Mouse (Mus musculus): ENCODE results near the gene Cyp2d10. TPM values are rescaled to one million over a fixed set of nuclear protein-coding genes. Genes with fewer than 3 reads are reported as not detected.
"Not testable (repeated sequence)": the region's sequence is repeated elsewhere in the genome, so short reads cannot be mapped to it uniquely, and the experiment has no call there.

Cyp2d10 gene
- total RNA-seq (2018; cell fraction: chromatin; rRNA removed): not detected
- total RNA-seq (2018; cell fraction: cytosol; rRNA removed): not detected
- total RNA-seq (2018; cell fraction: nucleus; rRNA removed): not detected
- not detected in 3 replicates for polyA plus RNA-seq (2018)

DNA sequence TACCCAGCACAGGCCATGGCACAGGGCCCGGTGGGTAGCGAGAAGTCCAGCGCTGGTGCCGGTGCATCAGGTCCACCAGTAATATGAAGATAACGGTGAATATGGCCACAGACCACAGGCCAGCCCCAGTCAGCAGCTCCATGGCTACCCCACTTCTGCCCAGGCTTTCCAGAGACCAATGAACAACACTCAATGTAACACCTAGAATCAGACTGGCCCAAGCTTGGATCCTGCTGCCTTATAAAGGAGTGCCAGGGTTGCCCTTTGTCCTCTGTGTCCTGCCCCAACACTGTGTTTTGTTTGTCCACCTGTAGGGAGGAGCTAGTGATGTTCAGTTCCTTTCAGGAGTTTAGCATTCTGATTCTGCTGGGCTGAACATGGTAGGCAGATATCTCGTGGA, at the start of gene Cyp2d10:
Cyp2d10 (minus strand) TSS at position 215 of the 400 bp plus-strand sequence.
- Histone ChIP-seq H3K36me3 (ENCODE audit: inconsistent target) (no peaks in the 10 kb centered on the region), H3K4me3 (ENCODE audit: inconsistent target) (no peak within 1 kb of the TSS), H3K27ac (no peak within 1 kb of the TSS), H3K79me2 (ENCODE audit: inconsistent target) (no peaks in the 10 kb centered on the region)
- WGBS (ENCODE audit: missing documents): 85% methylated on average over 6 of the region's 6 CpGs

DNA sequence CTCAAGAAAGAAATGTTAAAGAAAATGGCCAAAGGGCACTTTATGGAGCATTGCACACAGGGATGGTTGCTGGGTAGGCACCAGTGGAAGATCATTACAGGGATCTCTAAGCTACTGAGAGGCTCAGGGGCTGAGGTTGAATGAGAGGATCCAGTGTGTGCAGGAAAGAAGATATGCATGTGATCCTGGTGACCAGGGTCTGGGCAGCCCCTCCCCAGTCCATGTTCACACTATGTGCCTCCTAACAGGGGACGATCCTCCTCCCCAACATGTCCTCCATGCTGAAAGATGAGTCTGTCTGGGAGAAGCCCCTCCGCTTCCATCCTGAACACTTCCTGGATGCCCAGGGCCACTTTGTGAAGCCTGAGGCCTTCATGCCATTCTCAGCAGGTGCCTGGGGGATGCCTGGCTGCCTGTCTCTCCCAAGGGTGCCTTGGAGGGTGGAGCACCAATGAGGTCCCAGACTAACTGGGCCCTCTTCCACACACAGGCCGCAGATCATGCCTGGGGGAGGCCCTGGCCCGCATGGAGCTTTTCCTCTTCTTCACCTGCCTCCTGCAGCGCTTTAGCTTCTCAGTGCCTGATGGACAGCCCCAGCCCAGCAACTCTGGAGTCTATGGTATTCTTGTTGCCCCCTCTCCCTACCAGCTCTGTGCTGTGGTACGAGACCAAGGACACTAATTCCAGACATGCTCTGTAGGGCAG, 49.2 kb upstream of the Cyp2d10 start:
- not testable (repeated sequence) for H3K4me3 ChIP-seq (ENCODE audit: inconsistent target); H3K27ac ChIP-seq; H3K79me2 ChIP-seq (ENCODE audit: inconsistent target); H3K36me3 ChIP-seq (ENCODE audit: inconsistent target)
- 83% methylated on average over 6 of the region's 6 CpGs for WGBS (ENCODE audit: missing documents)

DNA sequence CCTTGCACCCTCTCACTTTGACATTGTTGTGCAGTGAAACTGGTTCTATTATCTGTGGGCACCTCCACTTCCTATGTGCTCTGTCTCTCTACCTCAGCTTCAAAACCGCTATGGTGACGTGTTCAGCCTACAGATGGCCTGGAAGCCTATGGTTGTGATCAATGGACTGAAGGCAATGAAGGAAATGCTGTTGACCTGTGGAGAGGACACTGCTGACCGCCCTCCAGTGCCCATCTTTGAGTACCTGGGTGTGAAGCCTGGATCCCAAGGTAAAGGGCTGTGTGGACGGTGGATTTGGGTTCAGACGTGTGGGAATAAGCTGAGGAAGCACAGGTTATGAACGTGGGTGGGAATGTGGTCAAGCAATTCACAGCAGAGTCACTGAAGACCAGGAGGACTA, 46.5 kb upstream of the Cyp2d10 start:
- not testable (repeated sequence) for H3K4me3 ChIP-seq (ENCODE audit: inconsistent target); H3K27ac ChIP-seq; H3K36me3 ChIP-seq (ENCODE audit: inconsistent target); H3K79me2 ChIP-seq (ENCODE audit: inconsistent target)
- WGBS (ENCODE audit: missing documents): 82% methylated on average over 6 of the region's 6 CpGs

DNA sequence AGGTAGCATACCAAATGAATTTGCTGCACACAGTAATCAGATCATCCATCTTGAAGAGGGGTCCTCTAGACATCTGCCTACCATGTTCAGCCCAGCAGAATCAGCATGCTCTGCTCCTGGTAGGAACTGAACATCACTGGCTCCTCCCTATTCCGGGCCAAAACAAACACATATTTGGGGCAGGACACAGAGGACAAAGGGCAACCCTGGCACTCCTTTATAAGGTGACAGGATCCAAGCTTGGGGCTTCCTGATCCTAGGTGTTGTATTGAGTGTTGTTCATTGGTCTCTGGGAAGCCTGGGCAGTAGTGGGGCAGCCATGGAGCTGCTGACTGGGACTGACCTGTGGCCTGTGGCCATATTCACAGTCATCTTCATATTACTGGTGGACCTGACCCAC, 45.1 kb upstream of the Cyp2d10 start:
- 100% methylated on average over 1 of the region's 1 CpGs for WGBS (ENCODE audit: missing documents)
- H3K4me3 ChIP-seq (ENCODE audit: inconsistent target); H3K79me2 ChIP-seq (ENCODE audit: inconsistent target): not testable (repeated sequence)

DNA sequence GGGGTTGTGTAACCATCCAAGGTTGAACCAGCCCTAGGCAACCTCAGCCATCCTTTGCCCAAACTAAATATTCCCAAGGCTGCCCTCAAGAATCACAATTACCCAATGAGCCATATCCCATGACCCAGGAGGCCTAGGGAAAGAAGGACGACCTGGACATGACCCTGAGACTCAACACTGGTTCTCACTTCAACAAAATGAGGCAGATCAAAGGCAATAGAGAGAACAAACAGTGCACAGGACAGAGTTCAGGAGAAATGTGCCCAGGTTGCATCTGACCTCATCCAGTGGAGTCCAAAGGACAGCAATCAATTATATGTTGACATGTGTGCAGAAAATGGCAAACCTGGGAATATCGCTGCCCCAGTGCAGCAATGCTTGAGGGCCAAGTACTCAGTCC, 43.0 kb upstream of the Cyp2d10 start:
- not testable (repeated sequence) for H3K4me3 ChIP-seq (ENCODE audit: inconsistent target); H3K79me2 ChIP-seq (ENCODE audit: inconsistent target); H3K27ac ChIP-seq; H3K36me3 ChIP-seq (ENCODE audit: inconsistent target)
- WGBS (ENCODE audit: missing documents): 78% methylated on average over 1 of the region's 2 CpGs

More for the DNA sequence above, 45.1 kb upstream of the Cyp2d10 start:
- H3K36me3 ChIP-seq (ENCODE audit: inconsistent target); H3K27ac ChIP-seq: not testable (repeated sequence)

DNA sequence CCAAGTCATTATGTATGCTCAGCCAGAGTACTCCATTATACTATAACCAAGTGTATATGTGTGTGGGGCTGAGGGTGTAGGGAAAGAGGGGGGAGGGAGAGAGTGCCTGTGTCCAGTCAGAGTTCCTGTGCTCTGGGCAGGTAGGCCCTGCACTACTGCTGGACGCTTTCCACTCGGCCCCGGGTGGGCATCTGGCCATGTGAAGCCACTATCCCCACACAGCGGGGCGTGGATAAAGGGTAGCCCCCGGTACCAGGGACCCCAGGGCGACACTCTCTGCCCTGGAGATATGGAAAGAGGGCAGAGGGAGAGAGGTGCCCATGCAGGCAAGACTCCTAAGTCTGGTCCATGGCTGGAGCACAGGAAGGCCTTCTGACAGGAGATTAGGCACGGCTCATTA, 38.2 kb upstream of the Cyp2d10 start:
- Histone ChIP-seq H3K27ac (no peak overlapping the region), H3K36me3 (ENCODE audit: inconsistent target) (no peaks in the 10 kb centered on the region), H3K4me3 (ENCODE audit: inconsistent target) (no peak overlapping the region), H3K79me2 (ENCODE audit: inconsistent target) (no peaks in the 10 kb centered on the region)
- WGBS (ENCODE audit: missing documents): 87% methylated on average over 4 of the region's 8 CpGs

DNA sequence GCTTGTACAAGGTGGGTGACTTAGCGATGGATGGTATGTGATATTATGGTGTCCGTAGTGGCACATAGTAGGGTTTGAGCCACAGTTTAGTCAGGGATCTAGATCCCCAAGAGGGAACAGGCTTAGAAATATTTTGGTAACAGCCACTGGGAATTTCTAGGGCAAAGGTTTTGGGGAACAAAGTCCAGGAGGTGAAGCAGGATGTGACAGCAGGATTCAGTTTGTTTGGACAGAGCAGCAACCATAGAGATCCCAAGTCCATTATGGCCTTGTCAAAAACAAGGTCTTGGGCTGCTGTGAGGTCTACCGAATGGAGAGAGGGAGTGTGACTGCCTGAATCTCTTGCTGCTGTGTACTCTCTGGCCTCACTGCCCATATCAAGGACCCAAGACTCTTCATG, 36.7 kb upstream of the Cyp2d10 start:
- 92% methylated on average over 3 of the region's 3 CpGs for WGBS (ENCODE audit: missing documents)
- Histone ChIP-seq H3K36me3 (ENCODE audit: inconsistent target) (no peaks in the 10 kb centered on the region), H3K79me2 (ENCODE audit: inconsistent target) (no peaks in the 10 kb centered on the region), H3K27ac (no peak overlapping the region), H3K4me3 (ENCODE audit: inconsistent target) (no peak overlapping the region)

DNA sequence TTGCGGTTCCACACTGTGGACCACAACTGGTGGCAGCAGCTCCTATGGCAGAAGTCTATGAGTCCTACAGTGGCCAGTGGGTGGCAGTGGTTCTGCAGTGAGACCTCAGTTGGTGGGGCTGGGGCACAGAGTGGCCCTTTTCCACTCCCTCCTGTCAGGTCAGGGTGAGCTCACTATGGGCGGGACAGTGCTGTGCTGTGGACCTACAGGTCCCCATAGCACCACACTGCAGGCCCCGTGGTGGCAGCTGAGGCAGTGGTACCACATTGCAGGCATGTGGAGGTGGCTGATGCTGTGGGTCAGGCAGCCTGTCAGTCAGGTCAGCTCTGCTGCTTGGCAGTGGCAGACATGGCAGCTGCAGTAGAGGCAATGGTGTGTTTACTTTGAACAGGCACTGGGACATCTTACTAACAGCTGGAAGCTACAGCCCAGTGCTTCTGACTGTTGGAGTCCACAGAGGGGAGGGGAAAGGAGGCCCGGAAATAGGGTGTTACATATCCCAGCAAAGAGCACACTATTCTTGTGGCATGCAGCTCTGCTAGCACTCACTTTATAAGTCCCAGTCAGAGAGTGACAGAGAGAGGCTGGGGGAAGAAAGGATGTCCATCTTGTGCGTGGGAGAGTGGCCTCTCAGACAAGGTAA, 31.1 kb upstream of the Cyp2d10 start:
- H3K36me3 ChIP-seq (ENCODE audit: inconsistent target): no peaks in the 10 kb centered on the region
- no peak overlapping the region for H3K27ac ChIP-seq
- WGBS (ENCODE audit: missing documents): 75% methylated on average over 5 of the region's 5 CpGs
- H3K4me3 ChIP-seq (ENCODE audit: inconsistent target): no peak overlapping the region
- H3K79me2 ChIP-seq (ENCODE audit: inconsistent target): no peaks in the 10 kb centered on the region

DNA sequence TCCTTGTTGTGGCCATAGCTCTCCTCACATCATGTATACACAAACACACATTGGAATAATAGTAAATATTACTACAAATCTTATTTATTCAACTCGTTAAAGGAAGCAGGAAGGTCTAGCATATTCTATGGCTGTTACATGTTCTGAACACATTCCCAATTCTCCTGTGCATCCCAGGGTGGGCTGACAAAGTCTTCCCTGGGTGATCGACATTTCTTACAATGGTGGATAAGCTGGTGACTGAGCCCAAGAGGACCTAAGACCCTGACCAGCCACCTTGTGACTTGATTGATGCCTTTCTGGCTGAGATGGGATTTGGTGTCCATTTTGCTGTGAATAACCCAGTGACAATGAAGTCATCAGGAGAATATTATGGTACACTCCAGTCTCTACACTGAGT, 28.6 kb upstream of the Cyp2d10 start:
- Histone ChIP-seq H3K4me3 (ENCODE audit: inconsistent target) (no peak overlapping the region), H3K27ac (no peak overlapping the region), H3K79me2 (ENCODE audit: inconsistent target) (no peaks in the 10 kb centered on the region), H3K36me3 (ENCODE audit: inconsistent target) (no peaks in the 10 kb centered on the region)
- WGBS (ENCODE audit: missing documents): 92% methylated on average over 2 of the region's 2 CpGs

DNA sequence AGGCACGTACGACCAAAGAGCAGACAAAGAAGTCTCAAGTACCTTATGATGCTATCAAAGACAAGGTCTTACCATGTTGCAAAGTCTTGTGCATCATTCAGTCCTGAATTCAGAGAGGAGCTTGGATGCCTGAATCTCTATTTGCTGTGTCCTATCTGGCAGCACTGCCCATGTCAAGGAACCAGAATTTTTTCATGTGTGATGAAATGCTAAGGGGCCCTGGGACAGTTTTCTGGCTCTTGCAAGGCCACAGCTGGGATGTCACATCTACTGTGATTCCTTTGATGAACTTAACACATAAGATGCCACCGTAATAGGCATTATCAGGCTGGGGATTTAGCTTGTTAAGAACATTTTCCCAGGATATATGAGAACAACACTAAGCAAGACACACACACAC, 28.0 kb upstream of the Cyp2d10 start:
- no peak overlapping the region for H3K27ac ChIP-seq
- H3K4me3 ChIP-seq (ENCODE audit: inconsistent target): no peak overlapping the region
- H3K79me2 ChIP-seq (ENCODE audit: inconsistent target): no peaks in the 10 kb centered on the region
- 75% methylated on average over 3 of the region's 3 CpGs for WGBS (ENCODE audit: missing documents)
- H3K36me3 ChIP-seq (ENCODE audit: inconsistent target): no peaks in the 10 kb centered on the region

DNA sequence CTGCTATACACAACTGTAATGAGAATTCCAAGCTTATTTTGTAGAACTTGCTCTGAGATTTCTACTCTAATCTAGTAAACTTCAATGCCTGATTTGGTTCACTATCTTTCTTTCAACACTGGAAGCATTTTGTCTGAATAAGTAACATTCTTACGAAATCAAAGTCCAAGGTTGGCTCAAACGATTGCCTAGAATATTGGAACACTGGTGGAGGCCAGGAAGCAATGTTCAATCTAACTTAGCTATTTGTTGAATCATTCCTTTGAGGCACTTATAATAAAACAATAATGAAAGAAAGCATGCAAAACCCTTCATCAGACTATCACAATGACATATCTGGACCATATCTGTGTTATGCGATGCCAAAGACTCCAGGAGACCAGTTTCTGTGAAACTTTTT, 27.5 kb upstream of the Cyp2d10 start:
- WGBS (ENCODE audit: missing documents): 90% methylated on average over 3 of the region's 3 CpGs
- Histone ChIP-seq H3K79me2 (ENCODE audit: inconsistent target) (no peaks in the 10 kb centered on the region), H3K4me3 (ENCODE audit: inconsistent target) (no peak overlapping the region), H3K27ac (no peak overlapping the region), H3K36me3 (ENCODE audit: inconsistent target) (no peaks in the 10 kb centered on the region)

DNA sequence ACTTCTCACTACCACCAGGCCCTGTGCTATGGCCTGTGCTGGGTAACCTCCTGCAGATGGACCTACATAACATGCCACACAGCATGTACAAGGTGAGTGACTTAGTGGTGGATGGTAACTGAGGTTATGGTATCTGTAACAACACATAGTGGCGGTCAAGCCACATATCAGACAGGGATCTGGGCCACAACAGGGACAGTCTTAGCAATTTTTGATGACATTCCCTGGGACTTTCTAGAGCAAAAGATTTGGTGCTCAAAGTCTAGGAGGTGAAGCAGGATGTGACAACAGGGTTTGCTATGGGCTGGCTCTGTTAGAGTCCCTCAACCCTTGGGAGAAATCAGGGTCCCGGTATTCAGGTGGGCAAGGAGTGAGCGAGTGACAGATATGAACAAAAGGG, 26.6 kb upstream of the Cyp2d10 start:
- no peak overlapping the region for H3K27ac ChIP-seq
- 94% methylated on average over 3 of the region's 3 CpGs for WGBS (ENCODE audit: missing documents)
- no peaks in the 10 kb centered on the region for H3K79me2 ChIP-seq (ENCODE audit: inconsistent target)
- no peaks in the 10 kb centered on the region for H3K36me3 ChIP-seq (ENCODE audit: inconsistent target)
- H3K4me3 ChIP-seq (ENCODE audit: inconsistent target): no peak overlapping the region

DNA sequence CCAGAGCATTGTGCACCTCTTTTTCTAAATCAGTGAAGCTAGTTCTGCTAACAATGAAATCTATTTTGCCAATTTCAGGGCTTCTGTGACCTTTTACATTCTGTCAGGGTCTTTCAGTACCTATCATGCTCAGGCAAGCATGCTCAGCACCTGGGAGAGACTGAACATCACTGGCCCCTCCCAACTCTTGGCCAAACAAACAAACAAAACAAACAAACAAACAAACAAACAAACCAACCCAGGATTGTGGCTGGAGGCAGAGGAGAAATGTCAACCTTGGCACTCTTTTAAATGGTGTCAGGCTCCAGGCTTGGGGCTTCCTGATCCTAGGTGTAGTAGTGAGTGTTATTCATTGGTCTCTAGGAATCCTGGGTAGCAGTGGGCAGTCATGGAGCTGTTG, 26.1 kb upstream of the Cyp2d10 start, which contains the start of gene Cyp2d9:
Cyp2d9 (plus strand) TSS at position 301 of the 400 bp plus-strand sequence.
- Histone ChIP-seq H3K79me2 (ENCODE audit: inconsistent target) (no peaks in the 10 kb centered on the region), H3K27ac (no peak within 1 kb of the TSS), H3K4me3 (ENCODE audit: inconsistent target) (no peak within 1 kb of the TSS), H3K36me3 (ENCODE audit: inconsistent target) (no peaks in the 10 kb centered on the region)

DNA sequence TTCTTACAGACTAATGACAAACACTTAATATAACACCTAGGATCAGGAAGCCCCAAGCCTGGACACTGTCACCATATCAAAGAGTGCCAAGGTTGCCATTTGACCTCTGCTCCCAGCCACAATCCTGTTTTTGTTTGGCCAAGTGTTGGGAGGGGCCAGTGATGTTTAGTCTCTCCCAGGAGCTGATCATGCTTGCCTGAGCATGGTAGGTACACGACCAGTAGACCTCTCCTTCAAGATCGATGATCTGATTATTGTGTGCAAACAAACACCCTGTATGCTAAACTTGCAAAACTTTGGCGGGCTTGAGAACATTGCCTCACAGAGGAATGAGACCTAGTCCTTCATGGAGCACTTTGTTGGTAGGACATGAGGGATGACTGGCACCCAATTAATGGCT, 16.5 kb upstream of the Cyp2d10 start:
- 80% methylated on average over 3 of the region's 3 CpGs for WGBS (ENCODE audit: missing documents)

DNA sequence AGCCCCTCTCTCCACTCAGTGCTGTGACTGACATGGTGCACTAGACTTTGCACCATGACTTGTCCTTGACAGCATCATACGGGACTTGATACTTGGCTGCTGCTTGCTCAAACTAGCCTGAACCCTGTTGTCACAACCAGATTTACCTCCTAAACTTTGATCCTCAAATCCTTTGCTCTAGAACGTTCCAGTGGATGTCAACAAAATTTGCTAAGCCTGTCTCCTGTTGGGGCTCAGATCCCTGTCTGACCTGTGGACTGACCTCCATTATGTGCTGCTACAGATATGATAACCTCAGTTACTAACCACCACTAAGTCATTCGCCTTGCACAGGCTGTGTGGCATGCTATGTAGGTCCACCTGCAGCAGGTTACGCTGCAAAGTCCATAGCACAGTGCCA, 15.9 kb upstream of the Cyp2d10 start:
- 92% methylated on average over 4 of the region's 4 CpGs for WGBS (ENCODE audit: missing documents)
- H3K79me2 ChIP-seq (ENCODE audit: inconsistent target): no peaks in the 10 kb centered on the region
- H3K36me3 ChIP-seq (ENCODE audit: inconsistent target): no peaks in the 10 kb centered on the region
- H3K4me3 ChIP-seq (ENCODE audit: inconsistent target): no peak overlapping the region
- no peak overlapping the region for H3K27ac ChIP-seq

More for the DNA sequence above, 16.5 kb upstream of the Cyp2d10 start:
- no peak overlapping the region for H3K4me3 ChIP-seq (ENCODE audit: inconsistent target)
- H3K36me3 ChIP-seq (ENCODE audit: inconsistent target): no peaks in the 10 kb centered on the region
- no peaks in the 10 kb centered on the region for H3K79me2 ChIP-seq (ENCODE audit: inconsistent target)
- no peak overlapping the region for H3K27ac ChIP-seq
